Mouse (Mus musculus) liver, embryonic 14.5 days (tissue): ENCODE measurements around the gene Mlh3. TPM values are rescaled to one million over a fixed set of nuclear protein-coding genes. Genes with fewer than 3 reads are reported as not detected.
A peak's percentile ranks its signal among the peaks of the same experiment; 100 is the strongest.

Experiments used
- ATAC-seq: fragments of 200-750 bp; cut with Nextera tagmentation; 2 replicates; pipeline ENCODE4 v1.8.0; 2017; ENCODE audit warnings: moderate number of reproducible peaks, mild to moderate bottlenecking, moderate library complexity; ENCODE audit not compliant: insufficient read depth
- DNase-seq, 3 experiments: peaks; one replicate each; pipeline ENCODE4 v3.0.0-alpha.2; 2012 to 2013; ENCODE audit warnings: low read depth in 3 of 3, low spot score in 3 of 3
- H3K27ac ChIP-seq: fragments of 300-500 bp; sonication (generic); 2 replicates; pipeline ENCODE4 v1.5.1; 2014; ENCODE audit warnings: moderate library complexity, mild to moderate bottlenecking, control low read depth, inconsistent platforms
- H3K27me3 ChIP-seq: fragments of 300-500 bp; sonication (generic); 2 replicates; pipeline ENCODE4 v1.6.1; 2014; ENCODE audit warnings: mild to moderate bottlenecking, low read length, moderate library complexity; ENCODE audit not compliant: control insufficient read depth, insufficient read depth
- H3K36me3 ChIP-seq: fragments of 300-500 bp; sonication (generic); replicated peaks from 2 replicates; pipeline ENCODE4 v1.6.1; 2014; ENCODE audit warnings: low read depth; ENCODE audit not compliant: control insufficient read depth, insufficient read depth
- H3K4me1 ChIP-seq, 2 experiments: fragments of 200-500 bp in 1 of 2; fragments of 300-500 bp in 1 of 2; sonication (generic) in 1 of 2; replicated peaks; 2 replicates each; pipeline ENCODE4 v1.6.1; 2012 to 2014; ENCODE audit warnings: antibody characterized with exemption in 1 of 2, inconsistent platforms in 1 of 2, low read length in 1 of 2; ENCODE audit not compliant: control insufficient read depth in 2 of 2, insufficient read depth in 2 of 2
- H3K4me2 ChIP-seq: fragments of 300-500 bp; sonication (generic); 2 replicates; pipeline ENCODE4 v1.6.1; 2014; ENCODE audit warnings: low read depth, mild to moderate bottlenecking, control low read depth, moderate library complexity
- H3K4me3 ChIP-seq, 2 experiments: fragments of 200-500 bp in 1 of 2; fragments of 300-500 bp in 1 of 2; sonication (generic) in 1 of 2; 2 replicates each; pipeline ENCODE4 v1.5.1; 2012 to 2014; ENCODE audit warnings: low read depth in 2 of 2, low read length in 2 of 2, mild to moderate bottlenecking in 2 of 2, control low read depth in 1 of 2, inconsistent platforms in 1 of 2, moderate library complexity in 1 of 2; ENCODE audit not compliant: insufficient read depth in 1 of 2
- H3K9ac ChIP-seq: fragments of 300-500 bp; sonication (generic); replicated peaks from 2 replicates; pipeline ENCODE4 v1.6.1; 2014; ENCODE audit warnings: mild to moderate bottlenecking, control low read depth, moderate library complexity
- H3K9me3 ChIP-seq: fragments of 300-500 bp; sonication (generic); 2 replicates; pipeline ENCODE4 v1.6.1; 2016; ENCODE audit warnings: low read length, mixed read lengths; ENCODE audit not compliant: control insufficient read depth
- CTCF ChIP-seq: IDR thresholded peaks from 2 replicates; pipeline ENCODE4 v1.5.1; 2016; ENCODE audit warnings: antibody characterized with exemption, low read depth, control low read depth
- EP300 ChIP-seq: IDR thresholded peaks from 2 replicates; pipeline ENCODE4 v1.6.1; 2016; ENCODE audit warnings: antibody characterized with exemption, low read depth
- WGBS: fragments of 180-500 bp; shearing (Covaris S2); extraction: QIAGEN DNeasy Blood & Tissue Kit; methylation state at CpG from one replicate; pipeline ENCODE4 v1.1.7; 2014; ENCODE audit not compliant: insufficient replicate concordance; 5-methylcytosine and 5-hydroxymethylcytosine counted together
- polyA plus RNA-seq, 2 experiments: library from polyadenylated mRNA; depleted of rRNA in 1 of 2; stranded (reverse) in 1 of 2; unstranded in 1 of 2; fragments of >200 nt; fragmentation: Nextera tagmentation in 1 of 2; extraction: Ambion mirVana in 1 of 2; gene quantifications; 2 replicates each; pipeline versions ENCODE4 v1.2.1 to v1.2.3; 2012 to 2014

The Mlh3 gene
- 1.7 and 2.0 TPM in 2 replicates for polyA plus RNA-seq (2012; rRNA removed)
- 2.3 TPM in 2 replicates for polyA plus RNA-seq (2014; fragmentation: Nextera tagmentation; extraction: Ambion mirVana)

DNA sequence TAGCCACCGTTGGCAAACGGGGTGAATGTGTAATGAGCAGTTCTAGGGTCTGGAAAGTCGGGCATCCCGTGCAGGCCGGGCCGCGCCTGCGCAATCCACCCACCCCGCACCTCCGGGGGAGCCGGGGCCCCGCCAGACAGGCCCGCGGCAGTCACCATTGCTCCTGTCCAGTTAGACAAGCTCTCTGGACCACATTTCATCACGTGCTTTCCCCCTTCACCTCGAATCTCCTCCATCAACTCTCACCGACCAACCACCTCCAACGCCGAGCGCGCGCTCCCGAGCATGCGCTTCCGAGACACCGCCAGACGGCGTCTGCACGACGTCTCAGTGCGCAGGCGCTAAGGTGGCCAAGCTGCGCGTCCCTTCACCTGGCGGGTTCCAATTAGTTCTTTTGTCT, at the start of gene Mlh3:
TSS of gene Mlh3 (minus strand) at position 281 of the 400 bp plus-strand sequence.
- H3K9me3 ChIP-seq = no peaks in the 10 kb centered on the region
- H3K4me3 ChIP-seq = peak within 1 kb of the TSS; percentile 72 to 85
- ATAC-seq = peak; percentile 87
- H3K36me3 ChIP-seq = peaks cover 5% of the 10 kb centered on the region
- H3K4me1 ChIP-seq = peaks cover 9 to 10% of the 10 kb centered on the region in 2 experiments; a peak in 3 of 4 replicates
- no peaks in the 10 kb centered on the region for H3K27me3 ChIP-seq
- peak within 1 kb of the TSS; percentile 65 for H3K9ac ChIP-seq
- H3K27ac ChIP-seq = peak within 1 kb of the TSS; percentile 26
- peak; percentile 66 to 69 (median 68) for DNase-seq
- peak within 1 kb of the TSS; percentile 83 for H3K4me2 ChIP-seq
- TF ChIP-seq CTCF (peak; percentile 81), EP300 (no peak)
- 2% methylated on average over 35 of the region's 35 CpGs for WGBS

DNA sequence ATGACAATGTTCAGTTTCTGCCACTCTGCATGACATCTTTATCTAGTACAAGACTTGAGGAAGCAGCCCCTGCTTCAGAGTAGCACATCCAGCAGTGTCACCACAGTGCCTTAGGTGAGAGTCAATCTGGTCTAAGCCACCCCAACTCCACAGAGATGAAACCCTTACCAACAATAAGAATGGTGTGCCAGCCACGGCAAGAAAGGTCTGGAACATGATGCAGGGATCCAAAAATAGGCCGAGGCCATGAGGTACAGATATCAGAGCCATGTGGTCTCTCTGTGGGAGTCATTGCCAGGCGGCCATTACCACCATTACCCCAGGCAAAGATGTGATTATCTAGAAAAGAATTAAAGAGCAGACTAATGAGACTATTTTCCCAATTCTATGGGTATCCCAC, 38.3 kb upstream of the Mlh3 start:
- H3K9me3 ChIP-seq = no peaks in the 10 kb centered on the region
- H3K4me3 ChIP-seq = no peak overlapping the region
- WGBS = 70% methylated on average over 3 of the region's 3 CpGs
- ATAC-seq (no peak), DNase-seq (no peak)
- no peak overlapping the region for H3K4me2 ChIP-seq
- H3K27me3 ChIP-seq = no peaks in the 10 kb centered on the region
- H3K36me3 ChIP-seq = peaks cover 52% of the 10 kb centered on the region
- no peak overlapping the region for H3K27ac ChIP-seq
- no peak for TF ChIP-seq EP300
- TF ChIP-seq CTCF = no peak
- H3K9ac ChIP-seq = no peak overlapping the region
- H3K4me1 ChIP-seq = no peaks in the 10 kb centered on the region

DNA sequence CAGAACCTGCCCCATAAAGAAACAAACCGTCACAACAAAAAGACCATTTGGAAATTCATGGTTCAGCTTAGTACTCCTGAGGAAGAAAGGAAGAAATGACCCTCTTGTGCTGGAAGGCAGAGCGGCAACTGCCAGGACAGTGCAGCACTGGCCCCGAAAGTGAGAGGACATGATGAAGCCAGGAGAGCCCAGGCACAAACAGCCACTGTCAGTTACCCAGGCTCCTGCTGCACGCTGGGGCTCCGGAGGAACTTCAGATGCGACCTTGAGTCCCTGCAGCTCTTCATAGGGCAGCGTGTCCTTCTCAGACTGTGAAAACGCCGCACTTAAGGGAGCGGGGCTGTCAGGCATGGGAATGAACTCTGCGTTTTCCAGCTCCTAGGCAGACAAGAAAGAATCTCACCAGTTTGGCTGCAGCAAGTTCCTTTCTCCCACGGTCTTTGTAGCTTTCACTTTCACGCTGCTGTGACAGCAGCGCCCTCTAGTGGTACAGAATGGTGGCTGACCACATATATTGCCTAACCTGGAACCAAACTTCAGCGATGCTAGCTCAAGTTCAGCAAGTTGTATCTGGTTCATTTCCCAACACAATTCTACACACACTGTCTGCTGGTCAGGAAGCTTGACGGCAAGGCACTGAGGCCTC, 35.0 kb upstream of the Mlh3 start:
- peak overlapping the region; percentile 49 for H3K4me2 ChIP-seq
- H3K27ac ChIP-seq = no peak overlapping the region
- 39% methylated on average over 16 of the region's 16 CpGs for WGBS
- no peaks in the 10 kb centered on the region for H3K4me1 ChIP-seq
- peak overlapping the region; percentile 32; a peak in 2 of 4 replicates for H3K4me3 ChIP-seq
- TF ChIP-seq CTCF = peak; percentile 99
- no peak for TF ChIP-seq EP300
- ATAC-seq = peak; percentile 62; the same call in 1 of the 2 replicates
- DNase-seq = peak; percentile 61 to 69 (median 64)
- H3K27me3 ChIP-seq = no peaks in the 10 kb centered on the region
- H3K9ac ChIP-seq = no peak overlapping the region
- H3K36me3 ChIP-seq = peaks cover 71% of the 10 kb centered on the region
- no peaks in the 10 kb centered on the region for H3K9me3 ChIP-seq

DNA sequence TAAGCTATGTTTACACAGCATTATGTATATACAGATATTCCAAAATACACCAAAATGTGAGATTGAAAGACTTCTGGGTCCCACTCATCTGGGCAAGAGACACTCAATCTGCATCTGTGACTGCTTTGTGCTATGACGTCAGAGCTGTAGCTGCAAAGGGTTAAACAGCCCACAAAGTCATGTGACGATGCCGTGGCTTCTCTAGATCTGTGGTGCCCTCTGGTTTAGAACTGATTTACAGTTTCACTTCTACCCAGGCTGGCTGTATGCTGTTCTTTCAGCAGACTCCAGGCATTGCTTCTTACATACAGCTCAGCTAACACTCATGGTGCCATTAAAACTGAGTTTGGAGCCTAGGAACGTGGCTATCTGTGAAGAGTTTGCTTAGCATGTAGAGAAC, 34.3 kb upstream of the Mlh3 start:
- Histone ChIP-seq H3K4me1 (no peaks in the 10 kb centered on the region), H3K9me3 (no peaks in the 10 kb centered on the region), H3K9ac (no peak overlapping the region), H3K36me3 (peaks cover 73% of the 10 kb centered on the region), H3K27ac (no peak overlapping the region), H3K27me3 (no peaks in the 10 kb centered on the region), H3K4me3 (no peak overlapping the region), H3K4me2 (no peak overlapping the region)
- TF ChIP-seq CTCF (no peak), EP300 (no peak)
- WGBS = 51% methylated on average over 4 of the region's 4 CpGs
- ATAC-seq (no peak), DNase-seq (no peak)

DNA sequence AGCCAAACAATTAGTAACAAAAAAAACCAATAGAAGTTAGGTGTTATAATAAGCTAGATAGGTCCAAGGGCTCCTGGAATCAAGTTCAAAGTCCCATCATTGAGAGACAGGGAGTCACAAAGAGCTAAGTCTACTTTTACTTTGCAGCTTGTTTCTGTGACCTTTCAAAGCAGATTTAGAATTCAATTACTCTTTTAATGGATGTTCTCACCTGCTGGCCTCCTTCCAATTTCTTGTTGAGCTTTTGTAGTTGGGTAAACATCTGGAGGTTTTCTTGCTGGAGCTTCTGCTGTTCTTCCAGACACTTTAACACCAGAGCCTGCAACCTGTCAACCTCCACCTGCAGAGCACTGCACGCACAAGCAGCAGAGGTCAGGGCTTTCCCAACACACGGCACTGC, 32.9 kb upstream of the Mlh3 start:
- Histone ChIP-seq H3K4me3 (no peak overlapping the region), H3K9ac (no peak overlapping the region), H3K27ac (no peak overlapping the region), H3K9me3 (no peaks in the 10 kb centered on the region), H3K4me1 (no peaks in the 10 kb centered on the region), H3K36me3 (peaks cover 63% of the 10 kb centered on the region), H3K4me2 (no peak overlapping the region), H3K27me3 (no peaks in the 10 kb centered on the region)
- DNase-seq = no peak
- TF ChIP-seq EP300 (no peak), CTCF (no peak)
- ATAC-seq = no peak
- 89% methylated on average over 2 of the region's 2 CpGs for WGBS
